Mouse (Mus musculus) neural tube, embryonic 12.5 days (tissue): ENCODE data around the gene Des. TPM values are rescaled to one million over a fixed set of nuclear protein-coding genes. Genes with fewer than 3 reads are reported as not detected.
A peak's percentile ranks its signal among the peaks of the same experiment; 100 is the strongest.

Experiments used
- ATAC-seq: fragments of 200-750 bp; cut with Nextera tagmentation; 2 replicates; pipeline ENCODE4 v1.8.0; 2017; ENCODE audit warnings: low read depth, mild to moderate bottlenecking, moderate TSS enrichment, moderate library complexity; ENCODE audit not compliant: low FRiP score
- H3K27ac ChIP-seq: fragments of 300-500 bp; sonication (generic); 2 replicates; pipeline ENCODE4 v1.5.1; 2016
- H3K27me3 ChIP-seq: fragments of 300-500 bp; sonication (generic); replicated peaks from 2 replicates; pipeline ENCODE4 v1.6.1; 2016; ENCODE audit warnings: mild to moderate bottlenecking
- H3K36me3 ChIP-seq: fragments of 300-500 bp; sonication (generic); 2 replicates; pipeline ENCODE4 v1.6.1; 2016; ENCODE audit warnings: mild to moderate bottlenecking
- H3K4me1 ChIP-seq: fragments of 300-500 bp; sonication (generic); 2 replicates; pipeline ENCODE4 v1.6.1; 2016
- H3K4me2 ChIP-seq: fragments of 300-500 bp; sonication (generic); replicated peaks from 2 replicates; pipeline ENCODE4 v1.6.1; 2016; ENCODE audit warnings: mild to moderate bottlenecking
- H3K4me3 ChIP-seq: fragments of 300-500 bp; sonication (generic); 2 replicates; pipeline ENCODE4 v1.5.1; 2016
- H3K9ac ChIP-seq: fragments of 300-500 bp; sonication (generic); 2 replicates; pipeline ENCODE4 v1.6.1; 2016; ENCODE audit warnings: mild to moderate bottlenecking
- H3K9me3 ChIP-seq: fragments of 300-500 bp; sonication (generic); 2 replicates; pipeline ENCODE4 v1.6.1; 2016; ENCODE audit warnings: mild to moderate bottlenecking
- WGBS: fragments of 180-500 bp; shearing (Covaris S2); methylation state at CpG from one replicate; pipeline ENCODE4 v1.1.7; 2016; 5-methylcytosine and 5-hydroxymethylcytosine counted together
- polyA plus RNA-seq: library from polyadenylated mRNA; unstranded; fragments of >200 nt; fragmentation: Nextera tagmentation; extraction: Ambion mirVana; gene quantifications from 2 replicates; pipeline ENCODE4 v1.2.1, GENCODE M21; 2016

The Des gene
- polyA plus RNA-seq, 1 experiment from 2014 or later = 9.3 TPM

DNA sequence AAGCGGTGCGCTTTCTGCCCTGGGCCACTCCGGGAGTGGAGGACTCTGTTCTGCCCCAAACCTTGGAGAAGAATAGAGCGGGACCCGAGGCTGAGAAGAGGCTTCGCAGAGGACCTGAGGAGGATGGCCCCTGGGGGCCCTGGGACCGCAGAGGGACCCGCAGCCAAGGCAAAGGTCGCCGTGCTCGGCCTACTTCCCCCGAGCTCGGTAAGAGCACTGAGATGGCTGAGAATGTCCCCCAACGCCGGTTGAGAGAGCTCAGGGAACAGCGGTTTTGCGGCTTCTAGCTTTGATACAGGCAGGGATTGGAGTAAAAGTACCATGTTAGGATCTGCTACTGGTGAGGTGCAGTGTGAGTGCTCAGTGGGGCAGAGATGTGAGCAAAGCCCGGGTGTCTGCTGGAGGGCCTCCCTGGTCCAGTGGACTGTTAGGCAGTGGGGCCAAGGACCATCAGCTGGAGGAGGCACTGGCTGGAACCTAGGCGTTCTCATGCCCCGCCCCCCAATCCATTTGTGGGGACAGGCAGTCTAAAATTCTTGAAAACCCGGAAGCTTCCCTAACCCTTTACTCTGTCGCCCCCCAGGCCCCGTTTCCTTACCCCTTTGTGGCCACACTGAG lies 28.9 kb downstream of the Des start:
- Histone ChIP-seq H3K27ac (no peak overlapping the region), H3K4me1 (peaks cover 48% of the 10 kb centered on the region), H3K4me2 (peak overlapping the region; percentile 59), H3K27me3 (peaks cover 57% of the 10 kb centered on the region), H3K36me3 (peaks cover 5% of the 10 kb centered on the region), H3K9me3 (no peaks in the 10 kb centered on the region), H3K9ac (peak overlapping the region; percentile 52; the same call in 1 of the 2 replicates), H3K4me3 (peak overlapping the region; percentile 25)
- no peak for ATAC-seq
- WGBS = 19% methylated on average over 23 of the region's 23 CpGs

DNA sequence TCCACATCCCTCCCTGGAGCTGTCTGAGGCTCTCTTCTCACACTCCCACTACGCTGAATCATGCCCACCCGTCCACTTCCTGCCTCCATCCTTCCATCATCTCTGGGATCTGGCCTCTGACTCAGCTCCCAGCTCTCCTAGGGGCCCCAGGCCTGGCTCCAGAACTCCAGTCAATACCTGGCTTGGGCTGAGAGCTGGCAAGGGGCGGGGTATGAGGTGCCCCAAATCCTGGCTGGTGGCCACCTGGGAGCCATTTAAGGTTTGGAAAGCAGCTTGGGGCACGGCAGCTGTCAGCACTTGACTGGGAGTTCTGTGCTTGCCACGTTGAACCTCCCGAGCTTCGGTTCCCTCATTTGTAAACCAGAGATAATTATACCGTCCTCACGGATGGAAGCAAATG lies 33.0 kb downstream of the Des start:
- Histone ChIP-seq H3K4me3 (no peak overlapping the region), H3K27ac (no peak overlapping the region), H3K4me1 (peaks cover 11% of the 10 kb centered on the region), H3K9ac (0 out of 2 replicates have a peak overlapping the region, but pooled peaks have one; percentile 1), H3K4me2 (no peak overlapping the region), H3K9me3 (no peaks in the 10 kb centered on the region), H3K27me3 (peaks cover 29% of the 10 kb centered on the region), H3K36me3 (peaks cover 11% of the 10 kb centered on the region)
- WGBS = 73% methylated on average over 9 of the region's 9 CpGs
- ATAC-seq = no peak

DNA sequence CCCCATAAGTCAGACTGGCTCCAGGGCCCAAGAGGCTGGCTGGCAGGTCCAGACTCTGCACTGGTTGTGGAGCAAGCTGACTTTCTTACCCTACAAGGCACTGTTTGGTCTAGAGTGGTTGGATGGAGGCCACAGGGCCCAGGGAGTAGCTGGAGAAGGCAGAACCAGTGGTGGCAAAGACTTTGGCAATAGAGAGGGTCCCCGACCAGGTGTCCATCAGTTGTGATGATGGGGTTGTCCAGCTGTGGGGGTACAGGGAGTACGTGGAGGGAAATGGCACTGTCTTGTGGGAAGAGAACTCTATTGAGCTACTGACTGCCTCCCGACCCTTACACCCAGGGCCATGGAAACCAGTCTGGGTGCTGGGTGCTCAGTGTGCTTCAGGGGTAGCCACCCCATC lies 33.7 kb downstream of the Des start:
- H3K9ac ChIP-seq = 0 out of 2 replicates have a peak overlapping the region, but pooled peaks have one; percentile 2
- no peak overlapping the region for H3K27ac ChIP-seq
- ATAC-seq = no peak
- no peaks in the 10 kb centered on the region for H3K9me3 ChIP-seq
- H3K4me3 ChIP-seq = no peak overlapping the region
- H3K36me3 ChIP-seq = peaks cover 11% of the 10 kb centered on the region
- H3K4me2 ChIP-seq = no peak overlapping the region
- WGBS = 88% methylated on average over 3 of the region's 3 CpGs
- H3K4me1 ChIP-seq = peaks cover 9% of the 10 kb centered on the region
- peaks cover 22% of the 10 kb centered on the region for H3K27me3 ChIP-seq

DNA sequence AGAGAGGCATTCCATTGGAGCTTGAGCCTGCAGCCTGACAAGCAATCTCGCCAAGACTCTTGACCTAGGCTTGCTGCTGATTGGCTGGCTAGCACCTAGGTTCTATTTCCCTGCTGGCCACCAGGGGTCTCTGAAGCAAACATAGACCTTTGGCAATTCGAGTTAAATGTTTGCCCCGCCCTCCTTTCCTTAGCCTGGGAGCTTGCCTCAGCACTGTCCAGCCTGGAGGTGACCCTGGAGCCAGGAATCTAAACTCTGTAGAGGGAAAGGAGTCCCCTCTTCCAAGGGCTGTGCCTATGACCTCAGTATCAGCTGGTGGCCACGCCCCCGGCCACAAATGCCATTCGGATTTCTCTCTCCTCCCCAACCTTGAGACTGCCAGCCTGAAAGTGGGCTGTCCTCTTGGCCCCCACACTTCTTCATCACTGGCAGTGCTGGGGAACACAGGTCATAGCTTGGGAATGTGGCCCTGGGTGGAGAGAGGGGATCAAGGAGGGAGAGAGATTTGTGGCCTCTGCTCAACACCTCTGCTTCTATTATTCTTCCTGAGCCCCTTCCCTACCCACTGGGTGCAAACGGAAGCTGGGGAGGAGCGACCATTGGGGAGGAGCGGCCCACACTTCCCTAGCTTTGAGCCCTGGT lies 38.8 kb downstream of the Des start:
- H3K4me3 ChIP-seq = no peak overlapping the region
- no peaks in the 10 kb centered on the region for H3K27me3 ChIP-seq
- peaks cover 27% of the 10 kb centered on the region for H3K4me1 ChIP-seq
- peak; percentile 65 for ATAC-seq
- H3K36me3 ChIP-seq = peaks cover 31% of the 10 kb centered on the region
- WGBS = 8% methylated on average over 9 of the region's 9 CpGs
- 0 out of 2 replicates have a peak overlapping the region, but pooled peaks have one; percentile 6 for H3K9ac ChIP-seq
- H3K27ac ChIP-seq = 0 out of 2 replicates have a peak overlapping the region, but pooled peaks have one; percentile 33
- H3K9me3 ChIP-seq = no peaks in the 10 kb centered on the region
- H3K4me2 ChIP-seq = peak overlapping the region; percentile 52; the same call in 1 of the 2 replicates

DNA sequence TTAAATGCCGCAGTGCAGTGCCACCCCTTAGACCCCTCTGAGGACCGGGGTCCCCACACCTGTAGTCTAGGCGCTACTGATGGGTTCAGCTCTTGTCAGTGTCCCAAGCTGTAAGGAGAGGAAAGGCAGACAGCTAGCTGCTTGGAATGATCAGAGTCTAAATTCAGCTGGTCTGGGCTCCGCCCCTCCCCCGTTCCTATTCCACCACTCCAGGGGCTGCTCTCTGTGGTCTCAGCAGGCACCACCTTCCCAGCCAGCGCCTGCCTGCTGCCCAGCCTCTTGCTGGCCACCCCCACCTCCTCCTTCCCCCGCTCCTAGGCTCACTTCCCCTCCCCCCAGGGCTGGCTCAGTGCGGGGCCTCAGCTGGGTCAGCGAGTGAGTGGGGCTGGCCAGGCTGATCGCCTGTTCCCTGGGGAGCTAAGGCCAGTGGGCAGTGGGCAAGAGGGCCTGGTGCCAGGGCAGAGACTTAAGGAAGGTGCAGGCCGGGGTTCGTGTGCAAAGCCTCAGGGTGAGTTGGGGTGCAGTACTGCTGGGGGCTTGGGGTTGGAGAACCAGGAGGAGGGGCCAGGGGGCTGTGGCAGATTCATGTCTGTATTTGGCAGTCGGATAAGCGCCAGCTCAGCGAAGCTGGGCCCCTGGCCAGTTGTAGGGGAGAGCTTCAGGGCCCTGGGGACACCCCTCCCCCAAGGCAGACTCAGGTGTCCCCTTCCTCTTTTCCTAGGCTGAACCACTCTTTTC lies 39.8 kb downstream of the Des start:
- Histone ChIP-seq H3K4me3 (no peak overlapping the region), H3K9me3 (no peaks in the 10 kb centered on the region), H3K9ac (0 out of 2 replicates have a peak overlapping the region, but pooled peaks have one; percentile 6), H3K27me3 (no peaks in the 10 kb centered on the region), H3K27ac (no peak overlapping the region), H3K36me3 (peaks cover 39% of the 10 kb centered on the region), H3K4me2 (peak overlapping the region; percentile 52), H3K4me1 (peaks cover 27% of the 10 kb centered on the region)
- 7% methylated on average over 15 of the region's 15 CpGs for WGBS
- peak; percentile 75 for ATAC-seq

DNA sequence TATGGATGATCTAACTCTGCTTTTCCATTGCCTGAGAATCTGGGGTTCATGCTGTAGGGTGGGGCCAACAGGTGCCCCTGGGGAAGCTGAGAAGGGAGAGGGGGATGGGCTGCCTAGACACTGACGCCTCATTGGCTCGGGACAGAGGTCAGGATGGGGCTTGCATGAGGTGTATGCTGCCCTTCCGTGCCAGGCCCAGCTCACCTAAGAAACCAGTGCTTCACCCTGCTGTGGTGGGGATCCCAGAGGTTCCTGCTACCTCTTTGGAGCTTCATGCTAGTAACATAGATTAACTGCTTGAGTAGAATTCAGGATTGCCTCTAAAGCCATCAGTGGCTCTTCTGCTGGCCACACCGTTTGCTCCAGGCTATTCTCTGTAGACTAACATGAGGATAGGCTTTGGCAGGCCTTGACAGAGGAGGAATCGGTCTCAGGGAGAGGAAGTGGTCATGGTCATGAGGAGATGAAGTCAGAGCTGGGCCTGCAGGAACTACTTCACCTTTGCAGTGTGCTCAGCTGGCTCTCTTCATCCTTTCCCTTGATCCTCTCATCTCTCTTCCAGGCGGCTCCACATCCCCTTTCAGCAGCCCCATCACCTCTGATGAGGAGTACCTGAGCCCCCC lies 40.5 kb downstream of the Des start:
- ATAC-seq = peak; percentile 26
- H3K4me1 ChIP-seq = peaks cover 27% of the 10 kb centered on the region
- peaks cover 42% of the 10 kb centered on the region for H3K36me3 ChIP-seq
- no peak overlapping the region for H3K9ac ChIP-seq
- H3K27me3 ChIP-seq = no peaks in the 10 kb centered on the region
- peak overlapping the region; percentile 52 for H3K4me2 ChIP-seq
- H3K27ac ChIP-seq = no peak overlapping the region
- no peak overlapping the region for H3K4me3 ChIP-seq
- WGBS = 48% methylated on average over 6 of the region's 6 CpGs
- no peaks in the 10 kb centered on the region for H3K9me3 ChIP-seq

DNA sequence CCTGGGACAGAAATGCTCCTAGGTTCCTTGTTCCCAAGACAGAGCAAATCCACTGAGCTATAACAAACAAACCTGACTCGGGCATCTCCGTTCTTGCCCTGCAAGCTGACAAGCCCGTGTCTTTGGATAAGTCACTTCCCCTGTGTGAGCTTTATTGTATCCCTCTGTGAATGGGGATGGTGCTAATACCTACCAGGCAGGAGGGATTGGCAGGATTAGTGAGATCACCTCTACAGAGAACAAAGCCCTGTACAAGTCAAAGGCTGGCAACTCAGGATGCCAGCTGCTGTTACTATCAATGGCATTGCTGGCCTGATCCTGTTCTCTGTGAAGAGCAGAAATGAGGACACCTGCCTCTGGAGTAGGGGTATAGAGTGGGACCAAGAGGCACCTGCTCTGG lies 45.4 kb downstream of the Des start:
- ATAC-seq = no peak
- Histone ChIP-seq H3K4me3 (no peak overlapping the region), H3K4me1 (peaks cover 6% of the 10 kb centered on the region), H3K4me2 (no peak overlapping the region), H3K27me3 (no peaks in the 10 kb centered on the region), H3K27ac (no peak overlapping the region), H3K36me3 (peaks cover 46% of the 10 kb centered on the region), H3K9me3 (no peaks in the 10 kb centered on the region), H3K9ac (no peak overlapping the region)
- 92% methylated on average over 3 of the region's 3 CpGs for WGBS

DNA sequence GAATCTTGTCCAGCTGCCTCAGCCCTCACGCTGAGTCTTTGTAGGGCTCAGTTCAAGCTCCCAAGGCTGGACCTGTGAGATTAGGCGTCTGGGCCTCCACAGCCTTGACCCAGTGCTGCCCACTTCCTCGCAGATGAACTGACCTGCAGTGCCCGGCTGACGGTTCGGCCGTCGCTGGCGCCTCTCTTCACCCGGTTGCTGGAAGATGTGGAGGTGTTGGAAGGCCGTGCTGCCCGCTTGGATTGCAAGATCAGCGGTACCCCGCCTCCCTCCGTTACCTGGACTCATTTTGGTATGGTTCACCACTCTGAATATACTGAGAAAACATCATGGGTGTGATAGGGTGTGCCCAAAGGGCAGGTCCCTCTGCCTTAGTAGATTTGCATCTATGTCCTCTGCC lies 46.0 kb downstream of the Des start:
- Histone ChIP-seq H3K36me3 (peaks cover 45% of the 10 kb centered on the region), H3K27me3 (no peaks in the 10 kb centered on the region), H3K4me2 (no peak overlapping the region), H3K4me1 (0 out of 2 replicates have a peak, but pooled peaks cover 7% of the 10 kb centered on the region), H3K27ac (no peak overlapping the region), H3K9me3 (no peaks in the 10 kb centered on the region), H3K4me3 (no peak overlapping the region), H3K9ac (no peak overlapping the region)
- no peak for ATAC-seq
- 93% methylated on average over 15 of the region's 15 CpGs for WGBS

DNA sequence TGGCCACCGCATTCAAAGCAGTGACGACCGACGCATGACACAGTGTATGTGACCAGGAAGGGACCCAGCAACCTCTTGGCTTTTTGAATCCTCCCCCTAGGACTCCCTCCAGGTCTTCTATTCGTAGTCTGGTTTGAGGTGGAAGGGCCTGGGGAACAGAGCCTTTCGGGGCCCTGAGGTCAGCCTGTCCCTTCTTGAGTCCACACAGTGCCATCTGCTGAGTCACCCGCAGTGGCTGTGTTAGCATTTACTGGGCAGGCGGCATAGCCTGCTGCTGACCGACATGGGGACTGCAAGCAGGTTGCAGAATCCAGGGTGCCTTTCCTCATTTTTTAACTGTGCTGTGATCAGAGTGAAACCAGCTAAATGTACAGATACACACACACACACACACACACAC lies 46.9 kb downstream of the Des start:
- no peaks in the 10 kb centered on the region for H3K9me3 ChIP-seq
- peaks cover 36% of the 10 kb centered on the region for H3K36me3 ChIP-seq
- no peak for ATAC-seq
- H3K4me1 ChIP-seq = 0 out of 2 replicates have a peak, but pooled peaks cover 7% of the 10 kb centered on the region
- WGBS = 92% methylated on average over 9 of the region's 9 CpGs
- no peaks in the 10 kb centered on the region for H3K27me3 ChIP-seq
- H3K4me3 ChIP-seq = no peak overlapping the region
- no peak overlapping the region for H3K4me2 ChIP-seq
- H3K27ac ChIP-seq = no peak overlapping the region
- H3K9ac ChIP-seq = no peak overlapping the region

DNA sequence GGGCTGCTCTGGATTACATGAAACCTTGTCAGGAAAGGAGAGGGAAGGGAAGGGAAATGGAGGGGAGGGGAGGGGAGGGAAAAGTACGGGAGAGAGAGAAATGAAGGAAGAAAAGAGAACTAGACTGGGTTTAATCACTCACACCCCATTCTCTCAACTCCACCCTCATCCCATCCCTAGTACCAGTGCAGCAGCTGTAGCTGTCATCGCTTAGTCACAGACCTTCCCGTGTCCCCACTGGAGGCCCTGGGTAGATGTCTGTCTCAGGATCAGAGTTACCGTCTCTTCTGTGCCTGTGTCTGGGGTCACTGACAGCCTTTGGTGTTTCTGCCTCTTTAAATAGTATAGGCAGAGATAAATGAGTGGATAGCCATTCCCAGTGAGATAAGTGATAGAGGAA lies 48.1 kb downstream of the Des start:
- no peak overlapping the region for H3K4me3 ChIP-seq
- 88% methylated on average over 4 of the region's 4 CpGs for WGBS

DNA sequence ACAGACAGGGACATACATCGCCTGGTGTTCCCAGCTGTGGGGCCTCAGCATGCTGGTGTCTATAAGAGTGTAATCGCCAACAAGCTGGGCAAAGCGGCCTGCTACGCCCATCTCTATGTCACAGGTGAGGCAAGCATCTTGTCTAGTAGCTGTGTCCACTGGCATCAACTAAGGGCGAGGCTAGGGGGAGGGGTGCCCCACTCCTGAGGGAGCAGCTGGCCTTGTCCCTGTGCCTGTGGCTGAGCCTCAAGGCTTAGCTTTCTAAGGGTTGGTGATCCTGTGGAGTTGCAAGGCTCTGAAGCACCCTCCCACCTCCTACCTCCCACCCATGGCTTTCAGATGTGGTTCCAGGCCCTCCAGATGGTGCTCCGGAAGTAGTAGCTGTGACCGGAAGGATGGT lies 49.8 kb downstream of the Des start:
- no peaks in the 10 kb centered on the region for H3K9me3 ChIP-seq
- peaks cover 13% of the 10 kb centered on the region; the same call in 1 of the 2 replicates for H3K36me3 ChIP-seq
- no peak overlapping the region for H3K4me3 ChIP-seq
- H3K9ac ChIP-seq = no peak overlapping the region
- 95% methylated on average over 7 of the region's 7 CpGs for WGBS
- H3K4me2 ChIP-seq = no peak overlapping the region
- H3K4me1 ChIP-seq = 0 out of 2 replicates have a peak, but pooled peaks cover 7% of the 10 kb centered on the region
- ATAC-seq = no peak
- H3K27ac ChIP-seq = no peak overlapping the region
- H3K27me3 ChIP-seq = no peaks in the 10 kb centered on the region

More for the DNA sequence above, 48.1 kb downstream of the Des start:
- Histone ChIP-seq H3K27ac (no peak overlapping the region), H3K4me1 (0 out of 2 replicates have a peak, but pooled peaks cover 7% of the 10 kb centered on the region), H3K36me3 (peaks cover 24% of the 10 kb centered on the region; the same call in 1 of the 2 replicates), H3K4me2 (no peak overlapping the region), H3K9me3 (no peaks in the 10 kb centered on the region), H3K27me3 (no peaks in the 10 kb centered on the region), H3K9ac (no peak overlapping the region)
- ATAC-seq = no peak

DNA sequence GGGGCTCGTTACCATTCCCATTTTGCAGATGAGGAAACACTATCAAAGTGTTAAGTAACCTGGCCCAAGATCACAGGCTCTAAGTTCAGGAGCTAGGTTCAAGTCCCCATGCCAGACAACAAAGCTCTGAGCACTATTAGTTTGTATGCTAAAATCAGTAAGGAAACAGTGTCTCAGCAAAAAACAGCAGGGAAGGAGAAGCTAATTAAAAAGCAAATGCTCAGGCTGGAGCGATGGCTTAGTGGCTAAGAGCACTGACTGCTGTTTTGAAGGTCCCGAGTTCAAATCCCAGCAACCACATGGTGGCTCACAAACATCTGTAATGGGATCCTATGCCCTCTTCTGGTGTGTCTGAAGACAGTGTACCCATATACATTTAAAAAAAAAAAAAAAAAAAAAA lies 52.1 kb downstream of the Des start:
- H3K9ac ChIP-seq = no peak overlapping the region
- H3K4me1 ChIP-seq = 0 out of 2 replicates have a peak, but pooled peaks cover 7% of the 10 kb centered on the region
- H3K4me3 ChIP-seq = no peak overlapping the region
- H3K27ac ChIP-seq = no peak overlapping the region
- H3K36me3 ChIP-seq = peaks cover 10% of the 10 kb centered on the region
- no peaks in the 10 kb centered on the region for H3K9me3 ChIP-seq
- 89% methylated on average over 3 of the region's 3 CpGs for WGBS
- no peaks in the 10 kb centered on the region; the same call in 1 of the 2 replicates for H3K27me3 ChIP-seq
- ATAC-seq = no peak
- H3K4me2 ChIP-seq = no peak overlapping the region
